Comparison of ENCODE assay signal across 9 mouse cellular contexts in genomic region chr11:70520178-70520769, GRCm38 (mm10). TPM values are rescaled to one million over a fixed set of nuclear protein-coding genes. Genes with fewer than 3 reads are reported as not detected.
A peak's percentile ranks its signal among the peaks of the same experiment; 100 is the strongest.
DNase-seq lines count a peak whose midpoint lies in the region; ATAC-seq and TF ChIP-seq lines count a peak whose summit lies in the region.
"Had no signal": no experiment of that assay in that cellular context is flagged by ENCODE, and none has a peak within 500 bp of the region (broad histone marks: within the 10 kb centered on the region; RNA-seq: fewer than 3 reads in every experiment).

No protein-coding gene starts in this region.

- DNase-seq in adrenal gland, adult 2 months = peak; percentile 59
- DNase-seq in forebrain, embryonic 10.5 days (ENCODE audit: extremely low spot score, low spot score) = peak; percentile 47
- DNase-seq in heart, postnatal 14 days = peak; percentile 61 to 62
- DNase-seq in neural tube, embryonic 11.5 days (ENCODE audit: low spot score) = peak; percentile 55
- DNase-seq in spleen, postnatal 14 days (ENCODE audit: low spot score in 2 of 2) = no peak
- DNase-seq in adipocyte (ENCODE audit: low spot score) = no peak

- TF ChIP-seq POLR2A in ES-Bruce4 (IDR thresholded peaks at IDR 0.05; ENCODE audit: insufficient read depth, low read length) = no peak

- no peaks in the 10 kb centered on the region for H3K36me3 ChIP-seq in ES-Bruce4 (ENCODE audit: control insufficient read depth, insufficient read depth, low read length, poor library complexity, severe bottlenecking)
- no peaks in the 10 kb centered on the region for H3K36me3 ChIP-seq in forebrain, embryonic 10.5 days (replicated peaks)
- H3K36me3 ChIP-seq in limb, embryonic 15.5 days = no peaks in the 10 kb centered on the region
- no peaks in the 10 kb centered on the region for H3K36me3 ChIP-seq in neural tube, embryonic 11.5 days (ENCODE audit: control insufficient read depth, insufficient read depth, low read length)

- peak overlapping the region; percentile 71 for H3K9ac ChIP-seq in ES-Bruce4 (ENCODE audit: low read depth, poor library complexity, severe bottlenecking)
- peak overlapping the region; percentile 31 for H3K9ac ChIP-seq in limb, embryonic 15.5 days
- H3K9ac ChIP-seq in neural tube, embryonic 11.5 days (ENCODE audit: low read length) = peak overlapping the region; percentile 59

- intact Hi-C loops in heart, postnatal 14 days (cut with DNase I) = no loop called here

- TF ChIP-seq CTCF in ES-Bruce4 (IDR thresholded peaks at IDR 0.05; ENCODE audit: low read depth, low read length) = no peak

- no peak for TF ChIP-seq EP300 in ES-Bruce4 (IDR thresholded peaks at IDR 0.05; ENCODE audit: insufficient read depth, low read depth, low read length)

- no peak overlapping the region for H3K27ac ChIP-seq in ES-Bruce4 (ENCODE audit: insufficient read depth, low read length)
- H3K27ac ChIP-seq in forebrain, embryonic 10.5 days = peak overlapping the region; percentile 82
- peak overlapping the region; percentile 5; the same call in 1 of the 2 replicates for H3K27ac ChIP-seq in limb, embryonic 15.5 days
- H3K27ac ChIP-seq in neural tube, embryonic 11.5 days (ENCODE audit: low read depth, low read length) = no peak overlapping the region

- H3K27me3 ChIP-seq in ES-Bruce4 (ENCODE audit: control insufficient read depth, insufficient read depth, low read length, poor library complexity, severe bottlenecking) = no peaks in the 10 kb centered on the region
- peaks cover 23% of the 10 kb centered on the region for H3K27me3 ChIP-seq in forebrain, embryonic 10.5 days (ENCODE audit: poor library complexity, severe bottlenecking)
- 0 out of 2 replicates have a peak, but pooled peaks cover 4% of the 10 kb centered on the region for H3K27me3 ChIP-seq in limb, embryonic 15.5 days
- H3K27me3 ChIP-seq in neural tube, embryonic 11.5 days (ENCODE audit: control insufficient read depth, insufficient read depth, low read length) = no peaks in the 10 kb centered on the region

- H3K9me3 ChIP-seq in ES-Bruce4 (replicated peaks; ENCODE audit: control insufficient read depth, insufficient read depth, low read length, poor library complexity, severe bottlenecking) = no peaks in the 10 kb centered on the region
- no peaks in the 10 kb centered on the region for H3K9me3 ChIP-seq in forebrain, embryonic 10.5 days
- H3K9me3 ChIP-seq in limb, embryonic 15.5 days = no peaks in the 10 kb centered on the region
- H3K9me3 ChIP-seq in neural tube, embryonic 11.5 days (ENCODE audit: control insufficient read depth, low read length) = no peaks in the 10 kb centered on the region

- peak overlapping the region; percentile 56 for H3K4me3 ChIP-seq in ES-Bruce4 (ENCODE audit: low read depth, low read length)
- H3K4me3 ChIP-seq in forebrain, embryonic 10.5 days = peak overlapping the region; percentile 42
- H3K4me3 ChIP-seq in limb, embryonic 15.5 days = peak overlapping the region; percentile 31
- peak overlapping the region; percentile 22; the same call in 1 of the 2 replicates for H3K4me3 ChIP-seq in neural tube, embryonic 11.5 days (ENCODE audit: low read depth, low read length)
- H3K4me3 ChIP-seq: myocyte had no signal

- H3K4me1 ChIP-seq in ES-Bruce4 (ENCODE audit: control insufficient read depth, insufficient read depth, low read length) = peaks cover 2% of the 10 kb centered on the region
- H3K4me1 ChIP-seq in forebrain, embryonic 10.5 days = peaks cover 22% of the 10 kb centered on the region
- H3K4me1 ChIP-seq in limb, embryonic 15.5 days = peaks cover 11% of the 10 kb centered on the region
- H3K4me1 ChIP-seq in neural tube, embryonic 11.5 days (ENCODE audit: control insufficient read depth, insufficient read depth, low read length) = no peaks in the 10 kb centered on the region

- peak; percentile 11; the same call in 1 of the 2 replicates for ATAC-seq in limb, embryonic 15.5 days (ENCODE audit: insufficient number of reproducible peaks, low FRiP score, low TSS enrichment, low read depth)
- 0 out of 2 replicates have a peak, but pooled peaks have one; percentile 27 for ATAC-seq in neural tube, embryonic 11.5 days (ENCODE audit: insufficient read depth, low FRiP score, low TSS enrichment)

- H3K4me2 ChIP-seq in limb, embryonic 15.5 days = peak overlapping the region; percentile 45
- peak overlapping the region; percentile 37 for H3K4me2 ChIP-seq in neural tube, embryonic 11.5 days (ENCODE audit: low read depth)

- 14% methylated on average over 41 of the region's 41 CpGs for WGBS in forebrain, embryonic 10.5 days
- WGBS in limb, embryonic 15.5 days = 12% methylated on average over 41 of the region's 41 CpGs
- 10% methylated on average over 41 of the region's 41 CpGs for WGBS in neural tube, embryonic 11.5 days

RNA-seq across cellular contexts. Expression of gene Gltpd2, which starts 1.3 kb away (rescaled TPM):
- polyA plus RNA-seq in ES-Bruce4 (2011; ENCODE audit: insufficient read depth, insufficient read length, low read depth, missing spikeins) = not detected in 2 replicates
- under 1 TPM in 1 of 2 experiments, not detected in 1; 0.23 TPM for total RNA-seq in adrenal gland, adult 2 months (2021)
- 0.22 and 0.31 TPM in 2 replicates for polyA plus RNA-seq in adrenal gland, adult 2 months (2012; rRNA removed)
- 0.15 and 0.54 TPM in 2 replicates for polyA plus RNA-seq in forebrain, embryonic 10.5 days (2016; fragmentation: Nextera tagmentation; extraction: Ambion mirVana)
- total RNA-seq in heart, postnatal 14 days (2021) = not detected
- 0.26 and 0.65 TPM in 2 replicates for polyA plus RNA-seq in limb, embryonic 15.5 days (2015; fragmentation: Nextera tagmentation; extraction: Ambion mirVana)
- 0.20 TPM in 1 of 2 replicates, not detected in the other for polyA plus RNA-seq in neural tube, embryonic 11.5 days (2014; fragmentation: Nextera tagmentation; extraction: Ambion mirVana)
- polyA plus RNA-seq: myocyte had no signal

RNA-seq across cellular contexts. Expression of gene Psmb6, which starts 4.9 kb away (rescaled TPM):
- polyA plus RNA-seq in ES-Bruce4 (2011; ENCODE audit: insufficient read depth, insufficient read length, low read depth, missing spikeins) = 244 and 250 TPM in 2 replicates
- total RNA-seq in adrenal gland, adult 2 months (2021) = 100 to 1,000 TPM; 269 to 295 TPM
- 227 and 268 TPM in 2 replicates for polyA plus RNA-seq in adrenal gland, adult 2 months (2012; rRNA removed)
- polyA plus RNA-seq in forebrain, embryonic 10.5 days (2016; fragmentation: Nextera tagmentation; extraction: Ambion mirVana) = 1,074 and 1,112 TPM in 2 replicates
- total RNA-seq in heart, postnatal 14 days (2021) = 100 to 1,000 TPM; 231 to 238 TPM
- 660 and 698 TPM in 2 replicates for polyA plus RNA-seq in limb, embryonic 15.5 days (2015; fragmentation: Nextera tagmentation; extraction: Ambion mirVana)
- polyA plus RNA-seq in neural tube, embryonic 11.5 days (2014; fragmentation: Nextera tagmentation; extraction: Ambion mirVana) = 898 and 923 TPM in 2 replicates

RNA-seq across cellular contexts. Expression of gene Vmo1, which starts 5.9 kb away (rescaled TPM):
- polyA plus RNA-seq in ES-Bruce4 (2011; ENCODE audit: insufficient read depth, insufficient read length, low read depth, missing spikeins) = not detected in 2 replicates
- total RNA-seq in adrenal gland, adult 2 months (2021) = under 1 TPM in 1 of 2 experiments, not detected in 1; 0.45 TPM
- polyA plus RNA-seq in adrenal gland, adult 2 months (2012; rRNA removed) = not detected in 2 replicates
- 0.22 TPM in 1 of 2 replicates, not detected in the other for polyA plus RNA-seq in forebrain, embryonic 10.5 days (2016; fragmentation: Nextera tagmentation; extraction: Ambion mirVana)
- under 1 TPM in 1 of 2 experiments, not detected in 1; 0.45 TPM for total RNA-seq in heart, postnatal 14 days (2021)
- 0.23 and 0.27 TPM in 2 replicates for polyA plus RNA-seq in limb, embryonic 15.5 days (2015; fragmentation: Nextera tagmentation; extraction: Ambion mirVana)
- polyA plus RNA-seq in neural tube, embryonic 11.5 days (2014; fragmentation: Nextera tagmentation; extraction: Ambion mirVana) = 0.39 TPM in 1 of 2 replicates, not detected in the other
- polyA plus RNA-seq: myocyte had no signal

RNA-seq across cellular contexts. Expression of gene Gm40193, which starts 12.5 kb away (rescaled TPM):
- polyA plus RNA-seq in ES-Bruce4 (2011; ENCODE audit: insufficient read depth, insufficient read length, low read depth, missing spikeins) = not detected in 2 replicates
- not detected for total RNA-seq in adrenal gland, adult 2 months (2021)
- not detected in 2 replicates for polyA plus RNA-seq in adrenal gland, adult 2 months (2012; rRNA removed)
- polyA plus RNA-seq in forebrain, embryonic 10.5 days (2016; fragmentation: Nextera tagmentation; extraction: Ambion mirVana) = not detected in 2 replicates
- not detected for total RNA-seq in heart, postnatal 14 days (2021)
- polyA plus RNA-seq in limb, embryonic 15.5 days (2015; fragmentation: Nextera tagmentation; extraction: Ambion mirVana) = not detected in 2 replicates
- not detected in 2 replicates for polyA plus RNA-seq in neural tube, embryonic 11.5 days (2014; fragmentation: Nextera tagmentation; extraction: Ambion mirVana)
- polyA plus RNA-seq: myocyte had no signal

RNA-seq across cellular contexts. Expression of gene Tm4sf5, which starts 15.2 kb away (rescaled TPM):
- 1.8 and 3.5 TPM in 2 replicates for polyA plus RNA-seq in ES-Bruce4 (2011; ENCODE audit: insufficient read depth, insufficient read length, low read depth, missing spikeins)
- 1 to 10 TPM in 1 of 2 experiments, under 1 TPM in 1; 0.52 to 1.5 TPM for total RNA-seq in adrenal gland, adult 2 months (2021)
- 0.51 TPM in 1 of 2 replicates, not detected in the other for polyA plus RNA-seq in adrenal gland, adult 2 months (2012; rRNA removed)
- polyA plus RNA-seq in forebrain, embryonic 10.5 days (2016; fragmentation: Nextera tagmentation; extraction: Ambion mirVana) = 0.52 and 0.82 TPM in 2 replicates
- total RNA-seq in heart, postnatal 14 days (2021) = 1 to 10 TPM; 1.2 to 1.3 TPM
- polyA plus RNA-seq in limb, embryonic 15.5 days (2015; fragmentation: Nextera tagmentation; extraction: Ambion mirVana) = 0.37 and 0.45 TPM in 2 replicates
- not detected in 2 replicates for polyA plus RNA-seq in neural tube, embryonic 11.5 days (2014; fragmentation: Nextera tagmentation; extraction: Ambion mirVana)
- polyA plus RNA-seq: myocyte had no signal

Comparison
In these comparisons a context has a peak if more than half of its experiments do, and no peak if none do; other contexts are left out.
1. H3K27ac ChIP-seq: peak in forebrain, embryonic 10.5 days (single experiment) and limb, embryonic 15.5 days (single experiment); none in ES-Bruce4 (single experiment) and neural tube, embryonic 11.5 days (single experiment).
2. DNase-seq: peak in adrenal gland, adult 2 months (single experiment), forebrain, embryonic 10.5 days (single experiment), heart, postnatal 14 days (2 of 2) and neural tube, embryonic 11.5 days (single experiment); none in spleen, postnatal 14 days (0 of 2) and adipocyte (single experiment).
3. Peak in every context shown above with its lines, with median percentiles within 50 percentile points of each other: H3K4me3 ChIP-seq and H3K9ac ChIP-seq.